14 mouse cellular contexts compared by ENCODE assay signal in the genomic region with DNA sequence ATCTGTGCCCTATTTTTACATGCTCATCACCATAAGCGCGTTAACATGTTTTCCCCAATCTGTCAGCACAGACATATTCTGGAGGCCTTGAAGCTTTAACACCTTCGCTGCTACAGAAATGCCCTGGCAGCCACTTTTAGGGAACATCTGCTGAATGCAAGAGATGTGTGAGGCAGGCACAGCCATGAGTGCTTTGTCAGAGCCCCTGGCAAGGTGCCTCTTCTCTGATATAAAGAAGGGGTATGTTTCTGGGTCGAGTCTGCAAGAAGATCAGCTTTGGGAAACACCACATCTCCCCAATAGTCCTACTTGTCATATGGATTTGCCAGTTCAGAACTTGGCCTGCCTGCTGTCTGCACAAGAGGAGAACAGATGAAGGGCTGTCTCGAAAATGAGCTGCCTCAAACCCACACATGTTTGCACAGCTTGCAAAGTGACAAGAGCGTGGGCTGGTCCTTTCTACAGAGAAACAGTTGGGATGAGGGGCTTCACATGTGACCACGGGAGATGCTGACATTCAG.
DNase-seq lines count a peak whose midpoint lies in the region; ATAC-seq and TF ChIP-seq lines count a peak whose summit lies in the region.
"Had no signal": no experiment of that assay in that cellular context is flagged by ENCODE, and none has a peak within 500 bp of the region (broad histone marks: within the 10 kb centered on the region; RNA-seq: fewer than 3 reads in every experiment).

No protein-coding gene starts in this region.

- H3K9me3 ChIP-seq in forebrain, embryonic 15.5 days, result no peaks in the 10 kb centered on the region

- no peaks in the 10 kb centered on the region for H3K27me3 ChIP-seq in forebrain, embryonic 15.5 days

- no peak overlapping the region for H3K4me2 ChIP-seq in forebrain, embryonic 15.5 days (replicated peaks)

- H3K27ac ChIP-seq in forebrain, embryonic 15.5 days (replicated peaks), result peak overlapping the region; percentile 87

- TF ChIP-seq POLR2A in brain, embryonic 14.5 days (IDR thresholded peaks at IDR 0.05; ENCODE audit: borderline replicate concordance, extremely low read depth, insufficient read depth, insufficient read length, poor library complexity, severe bottlenecking), result no peak

- peak; percentile 97 for DNase-seq in brain, embryonic 14.5 days (ENCODE audit: low read depth)
- peak; percentile 80 for DNase-seq in layer of hippocampus, adult 9-10 months (ENCODE audit: low spot score)
- peak; percentile 80 to 96 for DNase-seq in left cerebral cortex, postnatal 25 days (ENCODE audit: low spot score in 2 of 2)
- DNase-seq in gastrocnemius, postnatal 10 days, result no peak
- no peak for DNase-seq in adrenal gland, adult 8-10 months
- DNase-seq in cerebellum, postnatal 25 days, result no peak
- no peak for DNase-seq in thymus, adult 18-20 months
- DNase-seq: adrenal gland, postnatal 36 days; cerebellum, adult 8-10 months; heart, adult 11 months; kidney, adult 9 months; liver; lung, postnatal 14 days had no signal

- no peak overlapping the region for H3K4me3 ChIP-seq in forebrain, embryonic 15.5 days

- ATAC-seq in forebrain, embryonic 15.5 days (replicated peaks), result peak; percentile 96

- no peak overlapping the region for H3K9ac ChIP-seq in forebrain, embryonic 15.5 days (replicated peaks)

- intact Hi-C loops in left cerebral cortex, postnatal 25 days (cut with DNase I), result loop anchor here (1.0 to 2.0 kb wide), 7 partner anchors 59 to 884 kb away; no protein-coding TSS in a partner anchor

- no peaks in the 10 kb centered on the region for H3K36me3 ChIP-seq in forebrain, embryonic 15.5 days

- 37% methylated on average over 7 of the region's 7 CpGs for WGBS in forebrain, embryonic 15.5 days

- peaks cover 20% of the 10 kb centered on the region for H3K4me1 ChIP-seq in forebrain, embryonic 15.5 days

- TF ChIP-seq CTCF in brain, embryonic 14.5 days (IDR thresholded peaks at IDR 0.05; ENCODE audit: borderline replicate concordance, extremely low read depth, insufficient read depth, insufficient read length), result no peak

Comparison
In these comparisons a context has a peak if more than half of its experiments do, and no peak if none do; other contexts are left out.
1. DNase-seq: peak in brain, embryonic 14.5 days (single experiment), layer of hippocampus, adult 9-10 months (single experiment) and left cerebral cortex, postnatal 25 days (2 of 2); none in gastrocnemius, postnatal 10 days (single experiment), adrenal gland, adult 8-10 months (single experiment), cerebellum, postnatal 25 days (0 of 2) and thymus, adult 18-20 months (0 of 2).